Mouse (Mus musculus) induced T-regulatory cell, adult 2 months (primary cell): Measurements from ENCODE around the gene Hmg20b.

Source experiments
- DNase-seq: peaks from one replicate; pipeline ENCODE4 v3.0.0-alpha.2; 2012; ENCODE audit warnings: low read depth

Hmg20b gene

GRCm38 (mm10) chr10:81325781-81326180, 24.5 kb downstream of the Hmg20b start:
- DNase-seq: no peak

- no peak for DNase-seq
These were observed 25.1 kb downstream of the Hmg20b start for GRCm38 (mm10) chr10:81325176-81325575.

GRCm38 (mm10) chr10:81323791-81324530, 26.3 kb downstream of the Hmg20b start:
- DNase-seq: no peak

- no peak for DNase-seq
These were observed 27.0 kb downstream of the Hmg20b start for GRCm38 (mm10) chr10:81323141-81323775.

GRCm38 (mm10) chr10:81322444-81322843, 27.8 kb downstream of the Hmg20b start:
- DNase-seq: no peak

- DNase-seq: no peak
These were observed 28.8 kb downstream of the Hmg20b start for GRCm38 (mm10) chr10:81321436-81321835.

- DNase-seq: peak; percentile 100
These were observed 29.5 kb downstream of the Hmg20b start, which contains the start of gene Cactin for GRCm38 (mm10) chr10:81320550-81321347. Cactin (plus strand) TSS chr10:81321103.

- DNase-seq: peak; percentile 99
These were observed 30.3 kb downstream of the Hmg20b start for GRCm38 (mm10) chr10:81319741-81320549.

GRCm38 (mm10) chr10:81319330-81319699, 31.0 kb downstream of the Hmg20b start:
- peak; percentile 48 for DNase-seq

- DNase-seq: no peak
These were observed 31.5 kb downstream of the Hmg20b start for GRCm38 (mm10) chr10:81318589-81319329.

GRCm38 (mm10) chr10:81317273-81317672, 33.0 kb downstream of the Hmg20b start:
- peak; percentile 39 for DNase-seq

GRCm38 (mm10) chr10:81316338-81317060, 33.8 kb downstream of the Hmg20b start:
- DNase-seq: peak; percentile 48

- DNase-seq: no peak
These were observed 34.7 kb downstream of the Hmg20b start for GRCm38 (mm10) chr10:81315587-81315986.

GRCm38 (mm10) chr10:81314201-81314600, 36.1 kb downstream of the Hmg20b start:
- DNase-seq: no peak

GRCm38 (mm10) chr10:81313581-81313980, 36.7 kb downstream of the Hmg20b start:
- DNase-seq: no peak

GRCm38 (mm10) chr10:81309571-81309970, 40.7 kb downstream of the Hmg20b start:
- DNase-seq: peak; percentile 82

GRCm38 (mm10) chr10:81306837-81307682, 43.2 kb downstream of the Hmg20b start:
- DNase-seq: no peak

- no peak for DNase-seq
These were observed 44.1 kb downstream of the Hmg20b start for GRCm38 (mm10) chr10:81306173-81306668.

- no peak for DNase-seq
These were observed 44.6 kb downstream of the Hmg20b start for GRCm38 (mm10) chr10:81305663-81306062.
